Mouse (Mus musculus) olfactory bulb, adult 2 months (tissue): ENCODE data around the gene Grsf1.

Experiments
- CTCF ChIP-seq: fragments of 200-500 bp; IDR thresholded peaks from 2 replicates; pipeline ENCODE4 v1.5.1; 2012; ENCODE audit warnings: low read depth, mild to moderate bottlenecking, low read length, moderate library complexity; ENCODE audit not compliant: insufficient read depth
- POLR2A ChIP-seq: fragments of 200-500 bp; IDR thresholded peaks from 2 replicates; pipeline ENCODE4 v1.6.1; 2012; ENCODE audit warnings: mild to moderate bottlenecking, low read depth, low read length, moderate library complexity; ENCODE audit not compliant: insufficient read depth

GRCm38 (mm10) chr5:88691506-88692095, 15.6 kb upstream of the Grsf1 start:
- TF ChIP-seq POLR2A (no peak), CTCF (no peak)
